Mouse (Mus musculus) left cerebral cortex, adult 8-10 months (tissue): ENCODE results near the gene Gpc2. TPM values are rescaled to one million over a fixed set of nuclear protein-coding genes. Genes with fewer than 3 reads are reported as not detected.

Experiments used
- DNase-seq, 2 experiments: peaks; one replicate each; pipeline ENCODE4 v3.0.0; 2022; ENCODE audit warnings: low spot score in 2 of 2
- total RNA-seq, 4 experiments: library from RNA; stranded (reverse); gene quantifications; 2 replicates each; pipeline ENCODE4 v1.2.4; 2022

Gene Gpc2
- total RNA-seq, 4 experiments from 2014 or later = 0.94 to 1.7 (median 1.3) TPM

DNA sequence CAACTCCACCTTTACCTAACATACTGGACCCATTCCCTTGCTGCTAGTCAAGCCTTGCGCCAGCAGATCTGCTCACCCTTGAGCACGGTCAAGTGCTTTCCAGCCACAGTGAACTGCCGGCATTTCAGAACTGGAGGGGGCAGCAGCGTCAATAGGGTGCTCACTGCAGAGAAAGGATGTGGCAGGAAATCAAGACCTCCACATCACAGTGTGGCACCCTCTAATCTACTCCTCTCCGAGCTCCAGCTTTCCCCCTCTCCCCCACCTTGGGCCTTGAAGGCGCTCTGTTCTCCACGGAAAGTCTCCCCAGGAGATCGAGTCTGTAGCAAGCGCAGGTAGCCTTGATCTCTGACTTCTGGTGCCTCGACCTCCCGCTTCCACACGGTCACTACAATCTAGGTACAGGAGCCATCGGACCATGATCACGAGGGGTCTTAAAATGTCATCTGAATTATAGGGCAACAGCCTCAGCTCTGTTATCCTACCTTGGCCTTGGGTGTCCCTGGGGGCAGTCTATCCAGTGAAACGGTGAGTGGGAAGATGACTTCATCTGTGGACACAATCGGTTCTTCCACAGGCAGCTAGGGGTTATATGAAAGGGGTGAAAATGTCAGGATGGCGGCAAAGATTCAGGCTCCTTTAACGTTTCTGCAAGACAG, 17.1 kb downstream of the Gpc2 start:
- no peak for DNase-seq

DNA sequence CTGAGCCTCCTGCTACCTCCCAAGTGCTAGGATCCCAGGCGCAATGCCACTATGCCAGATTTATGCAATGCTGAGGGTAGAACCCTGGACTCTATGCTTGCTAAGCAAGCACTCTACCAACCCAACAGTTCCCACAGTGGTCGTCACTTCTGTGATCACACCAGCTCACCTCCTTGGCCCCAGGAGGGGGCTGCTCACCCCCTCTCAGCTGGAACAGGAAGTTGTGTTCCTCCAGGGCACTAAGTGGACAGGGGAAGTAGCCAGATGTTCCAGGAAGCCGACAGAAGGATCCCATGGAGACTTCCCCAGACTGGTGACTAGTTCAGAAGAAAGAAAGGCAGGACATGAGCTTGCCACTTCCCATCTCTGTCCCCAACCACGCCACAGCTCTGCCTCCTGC, 17.8 kb downstream of the Gpc2 start:
- DNase-seq = no peak

DNA sequence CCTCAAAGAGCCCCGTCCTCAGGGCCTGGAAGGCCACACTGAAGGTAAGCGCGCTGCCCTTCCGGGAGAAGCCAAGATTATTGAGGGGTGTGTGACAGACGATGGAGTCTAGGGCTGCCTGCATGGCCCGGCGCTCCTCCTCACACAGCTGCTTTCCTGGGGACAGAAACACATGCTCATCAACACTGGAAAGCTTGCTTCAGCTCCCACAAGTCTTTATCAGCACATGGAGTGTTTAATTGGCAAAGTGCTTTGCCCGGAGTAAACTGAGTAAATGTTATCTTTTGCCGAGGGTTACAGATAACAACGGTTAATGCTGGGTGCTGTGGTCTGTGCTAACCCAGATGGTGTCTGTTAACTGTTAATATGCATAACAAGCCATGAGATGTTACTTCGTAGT, 19.0 kb downstream of the Gpc2 start:
- DNase-seq = no peak

DNA sequence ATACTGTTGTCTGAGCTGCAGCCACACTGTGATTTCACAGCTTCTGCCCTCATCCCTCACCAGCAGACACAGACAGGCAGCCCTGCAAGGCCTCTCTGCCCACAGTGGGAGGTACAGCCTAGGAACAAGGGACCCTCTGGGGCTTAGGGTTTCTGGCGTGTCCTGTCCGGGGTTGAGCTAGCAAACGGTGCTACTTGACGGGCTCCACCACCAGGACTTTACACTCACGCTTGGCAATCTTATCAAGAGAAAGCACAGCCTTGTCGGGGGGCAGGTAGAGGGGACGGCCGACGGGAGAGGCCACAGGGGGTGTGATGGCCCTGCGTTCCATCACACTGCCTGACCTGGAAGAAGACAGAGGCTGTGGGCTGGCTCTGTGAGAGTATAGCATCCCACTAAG, 19.8 kb downstream of the Gpc2 start:
- no peak for DNase-seq

DNA sequence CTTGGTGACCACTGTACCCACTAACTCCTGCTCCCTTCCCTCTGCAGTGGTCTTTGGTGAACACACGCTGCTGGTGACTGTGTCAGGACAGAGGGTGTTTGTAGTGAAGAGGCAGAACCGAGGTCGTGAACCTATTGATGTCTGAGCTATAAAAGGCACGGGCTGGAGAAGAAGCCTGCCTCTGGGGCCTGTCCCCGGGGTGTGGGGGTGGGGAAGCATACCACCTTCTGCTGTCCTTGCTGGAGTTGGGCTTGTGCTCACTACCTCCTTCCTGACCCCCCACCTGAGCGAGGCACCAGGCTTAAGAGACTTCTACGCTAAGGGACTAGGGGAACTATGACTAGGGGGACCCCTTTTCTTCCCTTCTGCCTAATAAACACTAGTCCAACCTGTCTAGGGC, 20.8 kb downstream of the Gpc2 start:
- no peak for DNase-seq

DNA sequence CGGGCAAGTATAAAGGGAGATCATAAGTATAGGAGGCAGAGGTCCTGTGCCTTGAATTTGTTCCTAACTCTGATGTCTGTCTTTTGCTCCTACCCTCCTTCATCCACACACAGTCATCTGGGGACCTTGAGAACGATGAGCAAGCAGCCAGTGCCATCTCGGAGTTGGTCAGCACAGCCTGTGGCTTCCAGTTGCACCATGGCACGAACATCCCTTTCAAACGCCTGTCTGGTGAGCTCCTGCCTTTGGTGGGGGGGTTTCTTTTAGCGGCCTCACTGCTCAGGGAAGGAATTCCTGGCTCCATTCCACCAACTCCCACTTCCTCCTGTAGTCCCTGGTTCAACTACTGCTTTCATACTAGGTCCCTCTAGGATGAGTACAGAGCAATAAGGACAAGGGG, 21.3 kb downstream of the Gpc2 start:
- no peak for DNase-seq

DNA sequence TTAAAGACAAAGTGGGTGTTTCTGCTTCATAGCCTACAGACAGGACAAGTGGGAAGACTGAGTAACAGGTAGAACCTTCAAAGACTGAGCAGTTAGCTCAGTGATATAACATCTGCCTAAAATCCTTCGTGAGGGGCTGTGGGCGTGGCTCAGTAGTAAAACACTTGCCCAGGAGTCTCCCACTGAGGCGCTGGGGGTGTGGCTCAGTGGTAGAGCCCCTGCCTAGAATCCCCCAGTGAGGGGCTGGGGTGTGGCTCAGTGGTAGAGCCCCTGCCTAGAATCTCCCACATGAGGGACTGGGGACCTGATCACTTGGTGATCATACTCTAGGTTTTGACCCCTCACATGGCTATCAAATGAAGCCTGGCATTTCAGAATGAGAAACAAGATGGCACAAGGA, 21.7 kb downstream of the Gpc2 start:
- DNase-seq = no peak

DNA sequence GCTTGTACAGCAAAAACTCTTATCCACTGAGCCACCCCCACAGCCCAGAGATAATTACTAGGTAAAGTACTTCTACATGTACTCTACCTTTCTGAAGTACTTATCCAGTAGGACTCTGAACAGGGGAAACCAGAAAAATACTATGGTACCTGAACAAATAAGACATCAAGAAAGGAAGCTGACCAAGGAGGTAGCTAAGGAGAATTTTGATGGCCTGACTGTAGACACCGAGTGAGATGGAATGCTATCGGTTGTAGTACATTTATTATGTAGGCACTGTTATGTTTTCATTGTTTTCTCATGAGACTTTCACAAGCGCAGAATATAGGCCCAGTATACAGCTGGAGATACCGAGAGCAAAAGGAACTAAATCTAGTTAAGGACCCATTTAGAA, 22.2 kb downstream of the Gpc2 start:
- DNase-seq = no peak

DNA sequence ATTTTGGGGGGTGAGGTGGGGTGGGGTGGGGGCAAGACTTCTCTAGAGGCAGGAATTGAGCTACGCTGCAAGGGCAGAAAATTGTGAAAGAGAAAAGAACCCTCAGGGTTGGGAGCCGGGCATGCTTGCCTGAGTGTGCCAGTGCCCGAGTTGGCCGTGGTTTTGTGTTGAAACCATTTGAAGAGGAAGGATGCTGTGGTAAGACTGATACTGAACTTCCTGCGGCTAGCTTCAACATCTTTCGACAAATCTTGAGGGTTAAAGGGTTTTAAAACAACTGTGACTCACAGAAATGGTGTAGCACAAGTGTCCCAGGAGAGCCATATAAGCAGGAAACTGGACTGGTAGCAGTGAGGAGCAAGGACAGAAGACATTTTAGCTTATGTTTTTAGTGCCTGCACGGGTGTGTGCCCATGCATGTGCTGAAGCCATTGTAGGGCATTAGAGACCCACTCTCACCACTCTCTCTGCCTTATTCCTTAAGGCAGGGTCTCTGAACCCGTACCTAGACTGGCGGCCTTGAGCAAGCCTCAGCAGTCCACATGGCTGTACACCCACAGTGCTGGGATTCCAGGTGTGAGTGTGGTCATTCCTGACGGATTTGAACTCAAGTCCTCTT, 22.7 kb downstream of the Gpc2 start:
- DNase-seq = no peak

DNA sequence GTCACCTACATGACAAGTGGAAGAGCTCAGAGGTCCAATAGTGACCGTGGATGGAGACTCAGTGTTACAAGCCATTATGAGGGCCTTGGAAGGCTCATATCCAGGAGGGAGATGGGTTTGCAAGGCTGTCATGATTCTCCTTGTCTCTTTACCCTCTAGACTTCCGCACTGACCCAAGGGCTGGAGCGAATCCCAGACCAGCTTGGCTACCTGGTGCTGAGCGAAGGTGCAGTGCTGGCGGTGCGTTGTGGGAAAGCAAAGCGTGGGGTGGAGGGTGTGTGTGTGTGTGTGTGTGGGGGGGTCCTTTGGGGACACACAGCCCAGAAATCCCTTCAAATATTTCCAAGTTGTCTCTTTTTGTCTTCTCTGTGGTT, 23.7 kb downstream of the Gpc2 start:
- no peak for DNase-seq

DNA sequence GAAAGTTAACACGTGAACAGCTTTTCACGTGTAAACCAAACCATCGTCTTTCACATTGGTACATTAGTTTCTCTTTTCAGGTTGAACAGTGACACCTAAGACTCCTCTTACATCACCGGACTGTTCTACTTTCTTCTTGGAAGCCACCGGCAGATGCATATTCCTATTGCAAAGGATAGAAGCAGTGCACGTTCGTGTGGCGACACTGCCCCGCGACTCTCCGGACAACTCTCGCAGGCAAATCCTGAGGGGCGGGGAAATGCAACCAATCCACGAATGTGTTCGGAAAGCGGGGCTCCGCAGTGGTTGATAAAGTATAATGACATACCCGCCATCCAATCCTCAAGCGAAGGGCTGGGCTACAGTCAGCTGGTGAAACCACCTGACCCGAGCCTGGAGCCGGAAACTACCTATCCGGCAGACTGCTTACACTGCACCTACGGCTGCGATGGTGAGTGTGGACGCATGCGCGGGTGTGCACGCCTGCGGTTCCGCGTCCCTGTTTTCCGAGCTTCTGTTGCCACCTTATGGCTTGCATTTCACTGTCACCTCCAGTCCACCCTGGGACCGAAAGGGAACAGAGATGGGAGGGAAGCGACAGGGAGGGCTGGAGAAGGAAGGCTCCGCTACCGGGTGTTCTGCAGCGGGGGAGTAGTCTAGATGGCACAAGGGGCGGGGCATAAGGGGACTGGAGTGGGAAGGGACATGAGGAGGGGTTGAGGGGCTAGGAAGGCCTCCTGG, 24.3 kb downstream of the Gpc2 start, which contains the start of gene Lamtor4:
TSS of gene Lamtor4 (plus strand) at position 130 of the 741 bp plus-strand sequence.
- DNase-seq = peak; percentile 84 to 98

DNA sequence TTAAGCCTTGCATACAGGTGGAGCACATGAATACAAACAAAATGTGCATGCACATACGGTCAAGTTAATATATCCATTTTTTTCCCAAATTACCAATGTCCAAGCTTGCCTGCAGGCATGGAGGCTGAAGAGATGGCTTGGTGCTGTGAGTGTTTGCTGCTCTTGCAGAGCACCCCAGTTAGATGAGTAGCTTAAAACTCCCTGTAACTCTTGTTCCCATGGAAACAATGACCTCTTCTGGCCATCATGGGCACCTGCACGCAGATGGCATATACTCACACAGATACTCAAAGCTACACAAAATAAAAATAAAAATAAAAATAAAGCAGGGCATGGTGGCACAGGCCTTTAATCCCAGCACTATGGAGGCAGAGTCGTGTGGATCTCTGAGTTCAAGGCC, 26.7 kb downstream of the Gpc2 start:
- DNase-seq = no peak

DNA sequence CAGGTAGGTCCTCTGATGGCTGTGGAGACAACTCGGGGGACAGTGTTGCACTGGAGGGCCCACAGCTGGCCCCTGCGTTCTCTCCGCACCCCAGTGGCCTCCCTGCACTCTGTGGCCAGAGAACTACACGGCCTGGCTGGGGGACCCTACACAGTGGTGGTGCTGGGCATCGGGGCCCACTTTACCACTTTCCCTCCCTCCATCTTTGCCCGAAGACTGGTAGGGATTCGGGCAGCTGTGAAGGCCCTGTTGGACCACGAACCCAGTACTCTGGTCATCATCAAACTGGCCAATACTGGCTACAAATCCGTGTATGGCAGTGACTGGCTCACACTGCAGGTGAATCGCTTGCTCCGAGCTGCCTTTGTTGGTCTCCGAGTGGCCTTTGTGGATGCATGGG, 28.7 kb downstream of the Gpc2 start:
- no peak for DNase-seq

DNA sequence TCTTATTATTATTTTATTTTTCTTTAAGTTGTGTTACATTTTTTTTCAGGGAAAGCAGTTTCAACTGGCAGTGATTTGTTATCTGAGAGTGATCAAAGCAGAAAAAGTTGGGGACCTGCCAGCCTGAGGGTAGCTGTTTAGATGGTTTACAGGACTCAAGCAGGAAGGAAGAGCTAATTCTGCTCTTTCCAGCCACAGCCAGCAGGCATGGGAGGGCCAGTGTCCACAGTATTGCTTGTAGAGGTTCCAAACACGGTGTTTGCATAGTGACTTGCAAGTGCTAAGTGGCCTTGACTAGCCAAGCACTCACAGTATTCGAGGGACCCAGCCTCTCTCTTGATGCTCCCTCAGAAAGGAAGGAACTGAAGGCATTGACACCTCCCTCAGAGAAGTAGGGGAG, 38.3 kb downstream of the Gpc2 start:
- DNase-seq = no peak

DNA sequence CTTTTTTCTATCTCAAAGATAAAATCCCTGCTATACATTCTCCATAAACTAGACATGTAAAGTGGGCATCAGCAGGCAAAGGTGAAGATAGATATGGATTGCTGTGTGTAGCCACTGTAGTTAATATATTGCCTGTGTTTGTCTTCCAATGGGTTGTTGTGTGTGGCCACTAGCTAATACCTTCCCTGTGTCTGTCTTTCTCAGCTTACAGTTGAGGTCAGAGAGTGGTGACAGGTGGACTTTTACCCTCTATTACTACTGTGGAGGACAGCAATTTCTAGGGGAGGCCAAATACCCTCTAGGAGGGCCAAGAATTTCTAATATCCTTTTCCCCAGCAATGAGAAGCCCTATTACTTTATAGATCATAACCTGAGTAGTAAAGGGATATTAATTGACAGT, 45.6 kb downstream of the Gpc2 start:
- DNase-seq = no peak

DNA sequence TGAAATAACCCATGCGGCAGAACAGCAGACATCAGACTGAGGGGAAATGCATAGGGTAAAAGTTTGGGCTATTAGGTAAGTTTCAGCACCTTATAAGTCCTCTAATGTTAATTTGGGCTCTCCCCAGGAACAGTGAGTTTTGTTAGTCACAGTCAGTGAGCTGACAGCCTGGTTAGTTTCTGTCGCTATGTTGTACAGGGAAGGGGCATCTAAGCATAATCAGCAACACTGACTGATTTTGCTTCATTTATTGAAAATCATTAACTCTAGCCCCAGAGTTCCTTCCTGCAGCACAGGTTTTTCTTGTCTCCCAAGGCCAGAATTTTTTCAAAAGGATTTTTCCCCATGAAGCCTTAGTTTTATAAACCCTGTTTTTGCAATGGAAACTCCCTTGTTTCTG, 46.0 kb downstream of the Gpc2 start:
- DNase-seq = no peak

DNA sequence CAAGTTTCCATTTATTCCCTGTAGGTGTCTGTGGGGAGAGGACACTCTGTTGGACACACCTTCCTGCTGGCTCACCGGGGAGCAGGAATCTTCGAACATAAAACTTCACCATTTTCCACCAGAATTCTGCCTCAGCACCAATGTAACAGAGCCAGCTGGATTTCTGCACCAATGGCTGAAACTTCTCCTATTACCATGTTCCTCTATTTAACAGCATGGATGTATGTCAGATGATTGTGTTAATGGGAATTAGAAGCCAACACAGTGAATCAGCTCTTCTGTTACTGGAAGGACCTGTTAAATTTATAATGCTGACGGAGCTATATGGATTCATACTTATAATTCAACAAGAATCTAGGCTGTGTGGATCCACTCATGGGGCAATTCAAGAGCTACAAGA, 50.3 kb downstream of the Gpc2 start:
- DNase-seq = no peak

DNA sequence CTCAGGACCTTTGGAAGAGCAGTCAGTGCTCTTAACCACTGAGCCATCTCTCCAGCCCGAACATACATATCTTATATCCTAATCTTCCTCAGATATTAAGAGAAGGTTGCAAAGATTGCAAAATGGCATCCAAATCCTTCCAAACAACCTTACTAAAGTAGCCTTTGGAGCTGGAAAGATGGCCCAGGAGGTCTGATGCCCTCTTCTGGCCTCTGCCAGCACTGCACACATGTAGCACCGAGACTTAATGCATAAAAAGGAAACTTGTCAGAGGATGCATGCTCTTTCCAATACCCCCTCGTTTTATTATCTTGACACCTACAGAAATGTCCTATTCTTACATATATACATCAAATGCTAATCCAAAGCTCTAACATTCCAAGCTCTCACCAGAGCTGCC, 51.8 kb downstream of the Gpc2 start:
- no peak for DNase-seq

DNA sequence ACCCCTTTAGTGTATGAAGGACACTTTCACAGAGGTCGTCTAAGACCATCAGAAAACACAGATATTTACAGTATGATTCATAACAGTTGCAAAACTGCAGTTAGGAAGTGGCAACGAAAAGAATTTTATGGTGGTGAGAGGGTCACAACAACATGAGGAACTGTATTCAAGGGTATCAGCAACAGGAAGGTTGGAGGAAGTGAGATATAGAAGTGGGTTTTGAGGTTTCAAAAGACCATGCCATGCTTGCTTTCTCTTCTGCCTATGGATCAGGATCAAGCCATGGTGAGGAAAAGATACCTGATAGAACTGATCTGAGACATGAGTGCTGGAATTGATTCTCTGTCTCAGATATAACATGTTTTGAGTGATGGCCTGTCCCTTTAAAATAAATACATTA, 52.4 kb downstream of the Gpc2 start:
- no peak for DNase-seq

DNA sequence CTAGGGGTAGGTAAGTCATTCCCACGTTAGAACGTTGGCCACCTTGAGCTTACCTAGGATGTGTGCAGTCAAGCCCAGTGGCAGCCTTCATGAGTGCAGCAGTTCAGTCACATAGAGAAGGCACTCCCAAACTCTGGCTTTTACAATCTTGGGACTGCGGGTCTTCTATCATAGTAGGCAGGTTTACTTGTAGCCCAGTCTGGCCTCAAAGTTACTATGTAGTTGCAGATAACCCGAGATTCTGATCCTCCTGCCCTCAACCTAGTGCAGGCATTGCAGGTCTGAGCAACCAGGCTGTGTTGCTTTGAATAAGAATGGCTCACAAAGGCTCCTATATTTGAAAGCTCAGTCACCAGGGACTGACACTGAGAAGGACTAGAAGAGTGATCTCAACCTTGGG, 53.3 kb downstream of the Gpc2 start:
- DNase-seq = no peak

DNA sequence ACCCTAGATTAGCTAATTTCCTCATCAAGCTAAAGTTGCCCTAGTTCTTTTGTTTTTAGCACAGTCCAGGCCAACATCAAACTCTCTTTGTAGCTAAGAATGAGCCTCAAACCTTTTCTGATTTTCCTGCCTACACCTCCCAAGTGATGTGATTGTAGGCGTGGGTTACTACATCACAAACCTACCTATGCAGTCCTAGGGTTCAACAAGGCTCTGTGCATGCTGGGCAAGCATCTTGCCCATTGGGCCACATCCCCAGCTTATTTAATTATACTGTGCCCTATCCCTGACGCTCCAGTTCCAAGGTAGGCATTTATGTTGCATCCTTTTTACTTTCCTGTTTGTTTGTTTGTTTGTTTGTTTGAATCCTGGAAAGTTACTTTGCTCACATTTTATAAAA, 54.1 kb downstream of the Gpc2 start, which contains the start of gene Nxpe5:
TSS of gene Nxpe5 (plus strand) at position 199 of the 400 bp plus-strand sequence.
- DNase-seq = no peak
